Mouse (Mus musculus): ENCODE measurements around the gene Npl.

DNA sequence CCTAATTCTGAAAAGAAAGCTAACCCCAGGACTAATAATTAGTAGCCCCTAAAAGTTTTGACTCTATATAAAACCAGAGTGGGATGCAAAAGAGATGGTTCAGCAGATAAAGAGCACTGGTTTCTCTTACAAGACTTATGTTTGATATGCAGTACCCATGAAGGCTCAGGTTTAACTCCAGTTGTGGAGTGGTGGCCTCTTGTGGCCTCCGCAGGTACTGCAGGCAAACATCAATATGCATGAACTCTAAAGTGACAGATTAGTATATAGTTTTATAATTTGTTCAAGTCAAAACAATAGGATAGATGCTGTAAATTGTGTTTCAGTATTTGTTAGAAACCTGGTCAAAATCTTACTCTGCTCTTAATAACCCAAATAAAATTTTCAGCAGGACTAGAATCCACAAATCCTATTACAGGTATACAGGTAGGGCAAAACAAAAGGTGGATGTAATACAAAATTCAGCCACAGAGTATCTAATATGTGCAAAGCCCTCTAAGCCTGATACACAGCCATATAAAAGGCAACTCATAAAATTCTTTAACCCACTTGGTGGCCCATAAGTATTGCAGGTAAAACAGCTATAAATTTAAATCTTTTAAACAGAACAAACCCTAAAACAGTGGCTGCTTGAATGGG lies 69.3 kb downstream of the Npl start:
- TF ChIP-seq CTCF (IDR thresholded peaks at IDR 0.05): peak; percentile 81
- no peak for TF ChIP-seq EP300 (IDR thresholded peaks at IDR 0.05)
